Mouse (Mus musculus): ENCODE data around the gene Mup19. TPM values are rescaled to one million over a fixed set of nuclear protein-coding genes. Genes with fewer than 3 reads are reported as not detected.
A peak's percentile ranks its signal among the peaks of the same experiment; 100 is the strongest.
"Not testable (repeated sequence)": the region's sequence is repeated elsewhere in the genome, so short reads cannot be mapped to it uniquely, and the experiment has no call there.

Mup19 gene
- not detected for total RNA-seq (2022)

GRCm38 (mm10) chr4:61782169-61782568 lies at the start of gene Mup19:
Gene Mup19, minus strand, starts transcription at chr4:61782269.
- DNase-seq (ENCODE audit: low spot score in 2 of 2), result not testable (repeated sequence)

GRCm38 (mm10) chr4:61829211-61829610 lies 47.1 kb upstream of the Mup19 start:
- DNase-seq (ENCODE audit: low spot score in 2 of 2), result no peak

- no peak for DNase-seq (ENCODE audit: low spot score in 2 of 2)
Observed at GRCm38 (mm10) chr4:61823185-61823584, 41.1 kb upstream of the Mup19 start.

- DNase-seq (ENCODE audit: low spot score in 2 of 2), result not testable (repeated sequence)
Observed at GRCm38 (mm10) chr4:61822541-61822940, 40.5 kb upstream of the Mup19 start.

- DNase-seq (ENCODE audit: low spot score in 2 of 2), result no peak
Observed at GRCm38 (mm10) chr4:61815602-61816001, 33.5 kb upstream of the Mup19 start.

GRCm38 (mm10) chr4:61813435-61813834 lies 31.4 kb upstream of the Mup19 start:
- no peak for DNase-seq (ENCODE audit: low spot score in 2 of 2)

GRCm38 (mm10) chr4:61811193-61811592 lies 29.1 kb upstream of the Mup19 start:
- DNase-seq (ENCODE audit: low spot score in 2 of 2), result peak; percentile 10 to 32

- DNase-seq (ENCODE audit: low spot score in 2 of 2), result not testable (repeated sequence)
Observed at GRCm38 (mm10) chr4:61808926-61809325, 26.9 kb upstream of the Mup19 start.

- DNase-seq (ENCODE audit: low spot score in 2 of 2), result not testable (repeated sequence)
Observed at GRCm38 (mm10) chr4:61789699-61790098, 7.6 kb upstream of the Mup19 start.

- not testable (repeated sequence) for DNase-seq (ENCODE audit: low spot score in 2 of 2)
Observed at GRCm38 (mm10) chr4:61784231-61784630, 2.2 kb upstream of the Mup19 start.

Other genes starting within 250 kb of the Mup19 start
- gene Mup17, start 186.4 kb downstream of the Mup19 start, total RNA-seq (2022), result not detected
- not detected for gene Mup18, start 108.1 kb downstream of the Mup19 start, total RNA-seq (2022)
- gene Mup5, start 53.0 kb upstream of the Mup19 start, total RNA-seq (2022), result not detected